Mouse (Mus musculus) myocyte (in vitro differentiated cells): ENCODE results near the gene Dusp11.

Experiments used
- CEBPB ChIP-seq: IDR thresholded peaks from 2 replicates; pipeline ENCODE4 v1.6.1; 2011; ENCODE audit warnings: mild to moderate bottlenecking, moderate library complexity; ENCODE audit not compliant: poor library complexity, insufficient read depth, severe bottlenecking
- E2F4 ChIP-seq: IDR thresholded peaks from one replicate; pipeline ENCODE4 v1.6.1; 2011; ENCODE audit warnings: mild to moderate bottlenecking, control low read depth, moderate library complexity; ENCODE audit not compliant: insufficient read depth
- MAX ChIP-seq: IDR thresholded peaks from one replicate; pipeline ENCODE4 v1.6.1; 2011; ENCODE audit warnings: low read depth, mild to moderate bottlenecking, control low read depth
- POLR2A ChIP-seq: IDR thresholded peaks from one replicate; pipeline ENCODE4 v1.6.1; 2011; ENCODE audit warnings: low read depth, mild to moderate bottlenecking, control low read depth, moderate library complexity; ENCODE audit not compliant: insufficient read length
- POLR2AphosphoS2 ChIP-seq: IDR thresholded peaks from one replicate; pipeline ENCODE4 v1.6.1; 2011; ENCODE audit warnings: low read depth, control low read depth; ENCODE audit not compliant: insufficient read length
- USF1 ChIP-seq: IDR thresholded peaks from one replicate; pipeline ENCODE4 v1.6.1; 2011; ENCODE audit warnings: low read depth, mild to moderate bottlenecking, control low read depth, moderate library complexity

DNA sequence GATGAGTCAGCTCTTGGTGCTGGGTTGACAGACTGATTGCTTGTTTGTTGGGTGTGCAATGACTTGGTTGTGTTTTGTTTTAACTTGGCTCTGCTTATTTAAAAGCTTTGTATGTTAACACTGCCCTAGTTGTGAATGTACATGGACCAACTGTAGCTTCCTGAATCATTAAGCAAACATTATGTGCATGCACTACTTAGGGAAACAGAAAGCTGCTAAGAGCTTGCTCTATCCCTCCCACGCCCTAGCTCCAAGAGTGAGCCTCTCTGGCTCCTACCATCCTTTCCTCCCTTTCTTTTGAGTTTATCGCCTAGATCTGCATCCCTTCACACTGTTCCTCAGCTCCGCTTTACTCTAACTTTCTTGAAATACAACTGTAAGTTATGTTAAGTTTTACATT lies 11.9 kb upstream of the Dusp11 start:
- TF ChIP-seq POLR2AphosphoS2, result no peak
- no peak for TF ChIP-seq POLR2A
- TF ChIP-seq USF1, result no peak
- TF ChIP-seq CEBPB, result no peak
- no peak for TF ChIP-seq MAX
- no peak for TF ChIP-seq E2F4
